Mouse (Mus musculus) hindbrain, embryonic 16.5 days (tissue): Measurements from ENCODE around the gene Mllt6. TPM values are rescaled to one million over a fixed set of nuclear protein-coding genes. Genes with fewer than 3 reads are reported as not detected.
"Not testable (repeated sequence)": the region's sequence is repeated elsewhere in the genome, so short reads cannot be mapped to it uniquely, and the experiment has no call there.

ENCODE experiments used
- ATAC-seq: fragments of 200-750 bp; cut with Nextera tagmentation; 2 replicates; pipeline ENCODE4 v1.8.0; 2017; ENCODE audit warnings: moderate TSS enrichment, moderate library complexity
- H3K27ac ChIP-seq: fragments of 300-500 bp; sonication (generic); 2 replicates; pipeline ENCODE4 v1.5.1; 2014; ENCODE audit warnings: low read depth, mild to moderate bottlenecking, control low read depth, low read length, moderate library complexity
- H3K27me3 ChIP-seq: fragments of 300-500 bp; sonication (generic); replicated peaks from 2 replicates; pipeline ENCODE4 v1.6.1; 2014; ENCODE audit warnings: low read length; ENCODE audit not compliant: control insufficient read depth, insufficient read depth
- H3K36me3 ChIP-seq: fragments of 300-500 bp; sonication (generic); 2 replicates; pipeline ENCODE4 v1.6.1; 2014; ENCODE audit warnings: mild to moderate bottlenecking, low read length, moderate library complexity, mixed read lengths; ENCODE audit not compliant: control insufficient read depth, insufficient read depth
- H3K4me1 ChIP-seq: fragments of 300-500 bp; sonication (generic); 2 replicates; pipeline ENCODE4 v1.6.1; 2014; ENCODE audit warnings: low read depth, low read length; ENCODE audit not compliant: control insufficient read depth, insufficient read depth
- H3K4me2 ChIP-seq: fragments of 300-500 bp; sonication (generic); 2 replicates; pipeline ENCODE4 v1.6.1; 2014; ENCODE audit warnings: mild to moderate bottlenecking, low read length, control low read depth, moderate library complexity
- H3K4me3 ChIP-seq: fragments of 300-500 bp; sonication (generic); 2 replicates; pipeline ENCODE4 v1.5.1; 2014; ENCODE audit warnings: mild to moderate bottlenecking, low read length, control low read depth, moderate library complexity
- H3K9ac ChIP-seq: fragments of 300-500 bp; sonication (generic); 2 replicates; pipeline ENCODE4 v1.6.1; 2014; ENCODE audit warnings: low read depth, mild to moderate bottlenecking, control low read depth, low read length, moderate library complexity
- H3K9me3 ChIP-seq: fragments of 300-500 bp; sonication (generic); 2 replicates; pipeline ENCODE4 v1.6.1; 2014; ENCODE audit warnings: mild to moderate bottlenecking, low read length, moderate library complexity; ENCODE audit not compliant: control insufficient read depth
- WGBS: fragments of 180-500 bp; shearing (Covaris S2); extraction: QIAGEN DNeasy Blood & Tissue Kit; methylation state at CpG from one replicate; pipeline ENCODE4 v1.1.7; 2014; 5-methylcytosine and 5-hydroxymethylcytosine counted together
- polyA plus RNA-seq: library from polyadenylated mRNA; unstranded; fragments of >200 nt; fragmentation: Nextera tagmentation; extraction: Ambion mirVana; gene quantifications from 2 replicates; pipeline ENCODE4 v1.2.1, GENCODE M21; 2015

Mllt6 gene
- polyA plus RNA-seq, 1 experiment from 2014 or later = 3.1 TPM

DNA sequence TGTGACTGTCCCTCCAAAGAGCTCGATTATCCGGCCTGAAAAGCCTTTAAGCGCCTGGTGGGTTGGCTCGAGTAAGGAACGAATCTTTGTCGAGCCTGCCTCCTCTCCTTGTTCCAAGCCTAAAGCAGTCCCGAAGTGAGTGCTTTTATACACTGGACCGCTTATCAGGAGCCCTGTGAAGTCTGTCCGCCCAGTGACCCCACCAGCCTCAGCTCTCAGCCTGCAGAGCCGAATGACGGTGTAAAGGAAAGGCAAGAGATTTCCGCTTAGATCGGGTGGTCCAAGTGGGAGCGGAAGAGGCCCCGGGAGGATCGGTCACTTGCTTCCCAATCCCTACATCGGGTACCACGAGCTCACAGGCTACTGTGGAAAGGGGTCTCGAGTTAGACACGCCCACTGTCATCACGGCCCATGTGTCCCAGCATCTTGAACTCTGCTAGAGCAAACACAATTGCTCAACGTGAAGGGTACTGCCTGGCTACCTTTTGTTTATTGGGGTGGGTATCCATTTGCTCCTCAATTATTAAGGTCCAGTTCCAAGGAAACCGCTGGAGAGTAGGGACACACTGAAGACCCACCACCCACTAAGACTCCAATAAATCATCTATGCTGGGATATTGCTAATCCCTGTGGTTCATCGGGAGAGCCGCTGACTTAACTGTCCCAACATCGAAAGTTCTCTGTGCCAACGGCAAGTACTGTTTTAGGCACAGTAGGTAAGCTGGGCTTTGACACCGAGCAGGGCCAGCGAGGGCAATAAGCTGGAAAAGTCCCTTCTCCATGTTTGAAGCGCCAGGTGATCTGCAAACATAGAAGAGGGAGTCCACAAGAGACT lies 37.7 kb downstream of the Mllt6 start:
- 17% methylated on average over 30 of the region's 30 CpGs for WGBS
- peaks cover 42% of the 10 kb centered on the region for H3K4me1 ChIP-seq

DNA sequence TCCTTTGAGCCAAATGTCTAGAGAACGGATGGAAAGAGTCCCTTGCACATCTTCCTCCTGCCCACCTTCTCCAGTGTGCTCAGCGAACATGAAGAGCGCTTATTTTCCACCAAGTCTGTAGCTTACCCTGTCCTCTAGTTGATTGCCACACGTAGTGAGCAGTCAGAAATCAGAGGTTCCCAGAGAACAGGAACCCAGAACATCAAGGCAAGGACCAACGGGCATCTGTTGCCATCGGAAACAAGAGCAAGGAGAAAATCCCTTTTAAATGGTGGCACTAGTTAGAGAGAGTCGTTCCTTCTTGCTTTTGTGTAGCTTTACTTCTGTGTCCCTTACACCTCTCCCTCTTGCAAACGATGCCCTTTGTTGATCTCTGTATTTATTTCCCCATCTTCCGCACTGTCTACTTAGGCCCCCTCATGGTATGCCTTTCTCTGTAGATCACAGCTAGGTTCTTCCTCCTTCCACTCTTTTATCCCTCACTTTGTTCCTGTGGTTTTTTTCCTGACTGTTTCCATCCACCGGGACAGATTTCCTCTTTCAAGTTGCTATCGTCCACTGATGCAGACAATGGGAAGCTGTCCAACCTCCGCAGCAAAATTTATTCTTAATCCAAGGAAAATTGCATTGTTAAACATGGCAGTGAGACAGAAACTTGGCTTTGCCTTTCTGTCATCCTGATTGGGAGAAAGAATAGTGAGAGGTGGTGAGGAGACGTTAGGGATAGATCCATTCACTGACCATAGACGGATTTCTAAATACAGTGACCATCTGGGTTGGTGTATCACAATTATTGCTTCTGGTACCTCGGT lies 38.6 kb downstream of the Mllt6 start:
- H3K4me1 ChIP-seq = peaks cover 34% of the 10 kb centered on the region
- H3K27ac ChIP-seq = no peak overlapping the region; the same call in 1 of the 2 replicates
- no peaks in the 10 kb centered on the region for H3K27me3 ChIP-seq
- 46% methylated on average over 15 of the region's 15 CpGs for WGBS
- H3K4me2 ChIP-seq = peak overlapping the region; percentile 89
- peaks cover 4% of the 10 kb centered on the region for H3K36me3 ChIP-seq
- no peaks in the 10 kb centered on the region for H3K9me3 ChIP-seq
- ATAC-seq = no peak
- peak overlapping the region; percentile 89 for H3K4me3 ChIP-seq
- no peak overlapping the region for H3K9ac ChIP-seq

More for the DNA sequence above, 37.7 kb downstream of the Mllt6 start:
- Histone ChIP-seq H3K9ac (peak overlapping the region; percentile 92), H3K36me3 (no peaks in the 10 kb centered on the region), H3K27me3 (no peaks in the 10 kb centered on the region), H3K9me3 (no peaks in the 10 kb centered on the region), H3K4me2 (peak overlapping the region; percentile 89), H3K4me3 (peak overlapping the region; percentile 86), H3K27ac (peak overlapping the region; percentile 97)
- ATAC-seq = no peak

DNA sequence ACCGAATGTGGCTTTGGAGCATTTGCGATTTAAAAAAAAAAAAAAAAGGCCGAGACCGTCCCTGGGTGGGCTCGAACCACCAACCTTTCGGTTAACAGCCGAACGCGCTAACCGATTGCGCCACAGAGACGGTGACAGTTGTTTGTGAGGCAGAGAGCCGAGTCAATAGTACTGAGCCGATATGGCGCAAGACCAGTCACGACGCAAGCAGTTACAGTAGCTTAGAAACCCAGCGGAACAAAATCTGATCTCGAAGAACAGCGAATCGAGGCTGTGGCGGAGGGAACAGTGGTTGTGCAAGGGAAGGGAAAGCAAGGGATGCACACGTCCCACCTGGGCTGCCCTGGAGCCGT lies 39.2 kb downstream of the Mllt6 start:
- peaks cover 28% of the 10 kb centered on the region for H3K4me1 ChIP-seq
- WGBS = under 1% methylated on average over 24 of the region's 24 CpGs
- peak overlapping the region; percentile 89 for H3K4me3 ChIP-seq

DNA sequence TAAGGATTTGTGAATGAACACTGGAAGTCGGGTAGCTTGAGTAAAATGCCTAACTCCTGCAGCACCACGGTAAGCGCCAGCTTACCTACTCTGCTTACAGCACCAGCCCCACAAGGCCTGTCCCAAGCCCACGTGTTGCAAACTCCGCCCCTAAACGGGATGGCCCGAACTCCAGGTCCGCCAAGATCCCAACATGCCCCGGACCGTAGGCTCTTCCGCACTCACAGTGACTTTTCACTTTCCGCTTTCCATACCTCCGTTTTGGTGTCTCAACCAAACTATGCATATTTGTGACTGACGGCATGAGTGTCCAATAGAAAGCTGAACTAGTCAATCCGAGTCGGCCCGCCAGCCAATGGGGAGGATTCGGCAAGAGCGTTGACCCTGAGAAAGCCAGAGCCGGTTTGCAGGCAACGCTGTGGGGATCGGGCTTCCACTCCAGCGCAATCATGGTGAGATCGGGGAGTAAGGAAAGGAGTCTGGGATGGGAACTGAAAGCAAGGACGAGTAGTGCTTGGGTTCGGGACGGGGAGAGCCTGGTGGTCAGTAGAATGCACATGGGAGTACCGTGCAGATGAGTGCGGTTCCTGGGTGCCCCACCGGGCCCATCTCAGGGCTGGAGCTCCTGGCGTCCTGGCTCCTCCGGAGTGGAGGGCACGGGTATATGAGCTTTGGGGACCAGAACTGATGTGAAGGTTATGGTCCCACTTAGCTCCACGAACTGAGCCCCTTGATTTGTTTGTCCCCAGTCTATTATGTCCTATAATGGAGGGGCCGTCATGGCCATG lies 40.0 kb downstream of the Mllt6 start, which contains the start of gene Psmb3:
Psmb3 (plus strand) TSS at position 361 of the 788 bp plus-strand sequence.
- H3K9ac ChIP-seq = peak within 1 kb of the TSS; percentile 85
- ATAC-seq = peak; percentile 93
- H3K27me3 ChIP-seq = no peaks in the 10 kb centered on the region
- H3K27ac ChIP-seq = peak within 1 kb of the TSS; percentile 83
- under 1% methylated on average over 35 of the region's 35 CpGs for WGBS
- H3K4me1 ChIP-seq = peaks cover 24% of the 10 kb centered on the region
- H3K4me2 ChIP-seq = peak within 1 kb of the TSS; percentile 70
- no peaks in the 10 kb centered on the region for H3K9me3 ChIP-seq
- H3K36me3 ChIP-seq = peaks cover 14% of the 10 kb centered on the region
- H3K4me3 ChIP-seq = peak within 1 kb of the TSS; percentile 89

More for the DNA sequence above, 39.2 kb downstream of the Mllt6 start:
- H3K36me3 ChIP-seq = peaks cover 10% of the 10 kb centered on the region
- H3K27me3 ChIP-seq = no peaks in the 10 kb centered on the region
- no peaks in the 10 kb centered on the region for H3K9me3 ChIP-seq
- peak overlapping the region; percentile 75 for H3K9ac ChIP-seq
- ATAC-seq = no peak
- H3K27ac ChIP-seq = peak overlapping the region; percentile 83
- H3K4me2 ChIP-seq = peak overlapping the region; percentile 65

DNA sequence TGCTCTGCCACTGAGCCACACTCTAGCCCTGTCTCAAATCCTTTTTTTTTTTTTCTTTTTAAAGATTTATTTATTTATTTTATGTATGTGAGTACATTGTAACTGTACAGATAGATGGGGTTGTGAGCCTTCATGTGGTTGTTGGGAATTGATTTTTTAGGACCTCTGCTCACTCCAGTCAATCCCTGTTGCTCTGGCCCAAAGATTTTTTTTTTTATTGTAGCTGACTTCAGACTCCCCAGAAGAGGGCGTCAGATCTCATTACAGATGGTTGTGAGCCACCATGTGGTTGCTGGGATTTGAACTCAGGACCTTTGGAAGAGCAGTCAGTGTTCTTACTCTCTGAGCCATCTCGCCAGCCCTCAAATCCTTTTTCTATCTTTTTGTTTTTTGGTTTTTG lies 46.9 kb downstream of the Mllt6 start:
- H3K36me3 ChIP-seq = peaks cover 23% of the 10 kb centered on the region
- not testable (repeated sequence) for ATAC-seq, H3K4me3 ChIP-seq, H3K27me3 ChIP-seq, H3K4me2 ChIP-seq, H3K4me1 ChIP-seq, H3K9ac ChIP-seq, H3K9me3 ChIP-seq, H3K27ac ChIP-seq
- WGBS = 84% methylated on average over 2 of the region's 2 CpGs

DNA sequence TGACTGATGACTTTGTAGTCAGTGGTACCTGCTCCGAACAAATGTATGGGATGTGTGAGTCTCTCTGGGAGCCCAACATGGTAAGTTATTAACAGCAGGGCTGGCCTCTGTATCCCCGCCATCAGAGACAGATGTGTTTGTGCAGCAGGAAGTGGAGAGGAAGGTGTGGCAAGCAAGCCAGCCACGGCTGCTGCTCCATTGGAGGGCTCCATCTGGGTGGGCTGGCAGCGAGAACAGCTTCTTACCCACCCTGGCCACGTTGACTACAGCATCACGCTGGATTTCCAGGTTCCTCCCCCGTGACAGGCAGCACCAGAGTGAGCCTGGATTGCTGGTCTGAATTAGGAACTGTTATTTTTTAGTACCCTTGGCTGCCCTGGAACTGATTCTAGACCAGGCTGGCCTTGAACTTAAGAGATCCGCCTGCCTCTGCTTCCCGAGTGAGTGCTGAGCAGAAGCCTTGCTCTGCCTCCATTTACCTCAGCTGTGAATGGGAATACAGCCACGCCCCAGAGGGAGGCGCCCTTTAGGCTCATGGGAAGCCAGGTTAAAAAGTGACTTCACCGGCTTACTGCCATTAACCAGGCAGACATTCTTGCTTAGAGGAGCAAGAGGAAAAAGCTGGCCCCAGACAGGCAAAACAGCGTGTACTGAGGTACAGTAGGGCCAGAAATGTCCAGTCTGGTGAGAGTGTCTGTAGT lies 48.1 kb downstream of the Mllt6 start:
- no peak overlapping the region for H3K4me3 ChIP-seq
- H3K27me3 ChIP-seq = no peaks in the 10 kb centered on the region
- H3K4me1 ChIP-seq = no peaks in the 10 kb centered on the region
- H3K27ac ChIP-seq = no peak overlapping the region
- no peak overlapping the region for H3K4me2 ChIP-seq
- 85% methylated on average over 13 of the region's 13 CpGs for WGBS
- no peak overlapping the region for H3K9ac ChIP-seq
- no peak for ATAC-seq
- no peaks in the 10 kb centered on the region for H3K9me3 ChIP-seq
- peaks cover 23% of the 10 kb centered on the region for H3K36me3 ChIP-seq

DNA sequence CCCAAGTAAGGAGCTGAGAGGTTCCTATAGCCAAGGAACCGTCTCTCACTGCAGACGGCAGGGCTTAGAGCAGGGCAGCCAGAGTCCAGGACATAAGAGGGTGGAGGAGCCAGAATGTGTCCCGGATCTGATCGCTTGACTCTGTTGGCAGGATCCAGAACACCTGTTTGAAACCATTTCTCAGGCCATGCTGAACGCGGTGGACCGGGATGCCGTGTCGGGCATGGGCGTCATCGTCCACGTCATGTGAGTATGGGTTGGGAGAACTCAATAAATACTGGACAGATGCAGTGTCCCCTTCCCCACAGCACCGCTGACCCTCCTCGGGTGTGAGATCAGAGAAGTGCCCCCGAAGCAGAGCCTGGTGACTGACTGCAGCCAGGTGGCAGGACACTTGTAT lies 49.1 kb downstream of the Mllt6 start:
- no peak overlapping the region for H3K4me3 ChIP-seq
- peaks cover 17% of the 10 kb centered on the region for H3K36me3 ChIP-seq
- no peaks in the 10 kb centered on the region for H3K4me1 ChIP-seq
- H3K27me3 ChIP-seq = no peaks in the 10 kb centered on the region
- H3K27ac ChIP-seq = no peak overlapping the region
- ATAC-seq = no peak
- H3K4me2 ChIP-seq = no peak overlapping the region
- WGBS = 93% methylated on average over 15 of the region's 15 CpGs
- H3K9me3 ChIP-seq = no peaks in the 10 kb centered on the region
- no peak overlapping the region for H3K9ac ChIP-seq

DNA sequence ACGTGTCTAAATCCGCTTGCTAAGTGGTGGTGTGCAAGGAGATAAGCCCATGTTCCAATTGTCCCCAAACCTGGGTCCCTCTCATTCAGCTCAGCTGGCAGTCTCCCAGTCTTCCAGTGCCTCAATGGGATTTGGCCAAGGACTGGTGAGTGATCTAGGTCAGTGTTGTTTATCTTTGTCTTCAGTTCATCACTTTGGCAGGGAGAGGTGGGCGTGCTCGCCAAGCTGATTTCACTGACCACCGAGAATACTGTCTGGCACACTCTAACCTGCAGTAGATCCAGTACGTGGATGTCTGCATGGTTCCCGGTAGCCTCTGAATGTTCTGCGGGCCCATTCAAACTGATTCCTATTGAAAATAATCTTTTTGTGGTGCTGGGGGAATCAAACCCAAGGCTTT lies 50.7 kb downstream of the Mllt6 start:
- H3K9ac ChIP-seq = no peak overlapping the region
- no peak overlapping the region for H3K4me3 ChIP-seq
- H3K4me1 ChIP-seq = no peaks in the 10 kb centered on the region
- no peak overlapping the region for H3K27ac ChIP-seq
- WGBS = 88% methylated on average over 8 of the region's 8 CpGs
- ATAC-seq = no peak
- H3K36me3 ChIP-seq = peaks cover 23% of the 10 kb centered on the region
- no peak overlapping the region for H3K4me2 ChIP-seq
- H3K27me3 ChIP-seq = no peaks in the 10 kb centered on the region
- H3K9me3 ChIP-seq = no peaks in the 10 kb centered on the region
